Mouse (Mus musculus): ENCODE measurements around the gene Fbxw11. TPM values are rescaled to one million over a fixed set of nuclear protein-coding genes. Genes with fewer than 3 reads are reported as not detected.
A peak's percentile ranks its signal among the peaks of the same experiment; 100 is the strongest.
"Not testable (repeated sequence)": the region's sequence is repeated elsewhere in the genome, so short reads cannot be mapped to it uniquely, and the experiment has no call there.

The Fbxw11 gene
- total RNA-seq, 2 experiments from 2014 or later, result 68.0 to 72.9 TPM

DNA sequence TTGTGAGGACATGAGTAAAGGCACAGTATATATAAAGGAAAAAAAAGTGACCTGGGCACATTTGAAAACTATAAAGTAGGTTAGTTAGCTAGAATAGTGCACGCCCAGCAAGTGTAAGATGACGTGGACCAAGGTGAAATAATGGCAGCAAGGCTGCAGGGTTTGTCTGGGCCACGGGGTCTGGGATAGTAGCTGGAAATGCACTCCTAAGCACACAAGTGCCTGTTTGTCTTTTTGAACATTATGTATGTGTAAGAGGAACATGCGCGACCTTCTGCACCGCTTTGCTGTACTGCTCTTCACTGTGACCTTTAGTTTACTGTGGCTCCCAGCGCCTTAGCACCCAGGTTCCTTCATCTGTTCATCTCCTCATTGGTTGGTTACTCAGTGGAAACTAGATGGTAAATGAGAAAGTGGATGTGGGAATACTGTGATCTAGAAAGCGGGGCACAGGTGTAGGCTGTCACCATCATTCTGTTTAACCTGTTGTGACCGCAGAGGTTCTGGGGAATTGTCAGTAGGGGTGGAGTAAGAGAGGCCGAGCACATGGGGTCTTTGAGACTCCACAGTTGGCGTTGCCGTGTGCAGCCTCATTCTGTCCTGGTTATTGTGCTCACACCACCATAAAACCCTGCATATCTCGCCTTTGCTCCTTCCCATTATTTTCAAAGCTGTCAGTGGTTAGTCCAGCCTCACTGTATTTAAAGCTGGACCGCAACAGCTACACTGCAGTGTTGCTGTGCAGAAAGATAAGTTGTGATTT is 66.4 kb downstream of the Fbxw11 start:
- no peak for DNase-seq

DNA sequence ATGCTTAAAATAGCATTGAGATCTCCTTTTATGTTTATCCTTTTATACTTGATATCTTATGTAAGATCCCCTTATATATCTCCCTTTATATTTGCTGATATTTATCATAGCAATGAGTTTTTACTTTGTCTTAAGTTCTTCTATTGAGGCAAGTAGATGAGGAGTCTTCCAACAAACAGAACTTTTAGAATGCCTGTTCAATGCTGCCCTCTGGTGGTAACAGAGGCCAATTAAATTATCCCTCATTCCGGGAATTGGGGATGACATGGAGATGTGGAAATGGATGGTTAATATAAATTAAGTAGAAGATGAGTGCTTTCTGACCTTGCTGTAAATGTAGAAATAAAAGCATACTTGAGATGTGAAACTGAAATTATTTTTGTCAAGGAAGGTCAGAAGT is 67.0 kb downstream of the Fbxw11 start:
- peak; percentile 68 for DNase-seq

DNA sequence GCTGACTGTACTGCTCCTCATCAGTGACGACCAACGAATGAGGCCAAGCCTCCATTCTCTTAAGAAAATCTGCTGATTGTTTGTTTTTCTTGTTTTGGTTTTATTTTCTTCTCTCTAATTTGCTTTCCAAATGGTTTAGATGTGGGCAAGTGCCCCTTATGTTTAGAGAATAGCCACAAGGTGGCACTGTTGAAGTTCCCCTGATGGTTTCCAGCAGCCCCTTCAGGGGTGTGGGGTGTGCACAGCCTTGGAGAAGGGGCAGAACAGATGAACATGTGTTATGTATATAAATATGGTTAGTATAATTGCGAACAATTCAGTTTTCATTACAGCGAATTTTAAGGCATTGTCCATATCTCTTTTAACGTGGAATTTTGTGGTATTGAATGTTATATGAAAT is 71.7 kb downstream of the Fbxw11 start:
- peak; percentile 33 for DNase-seq

DNA sequence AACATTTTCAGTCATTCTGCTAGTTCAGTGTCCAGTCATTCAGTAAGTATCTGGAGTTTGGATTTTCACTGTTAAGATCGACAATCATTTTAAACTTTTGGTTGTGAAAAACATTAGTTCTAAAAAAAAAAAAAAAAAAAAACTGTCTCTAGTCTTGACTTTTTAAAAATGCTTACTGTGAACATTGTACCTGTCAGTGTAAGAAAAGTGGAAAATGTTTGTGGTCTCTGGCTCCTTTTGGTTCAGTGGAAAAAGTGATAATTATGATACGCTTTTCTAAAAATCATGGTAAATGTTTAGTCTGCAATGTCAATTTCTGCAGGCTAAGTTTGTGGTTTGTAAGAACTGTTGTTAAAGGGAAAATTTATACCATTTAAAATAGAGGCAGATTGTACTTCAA is 72.4 kb downstream of the Fbxw11 start:
- no peak for DNase-seq

DNA sequence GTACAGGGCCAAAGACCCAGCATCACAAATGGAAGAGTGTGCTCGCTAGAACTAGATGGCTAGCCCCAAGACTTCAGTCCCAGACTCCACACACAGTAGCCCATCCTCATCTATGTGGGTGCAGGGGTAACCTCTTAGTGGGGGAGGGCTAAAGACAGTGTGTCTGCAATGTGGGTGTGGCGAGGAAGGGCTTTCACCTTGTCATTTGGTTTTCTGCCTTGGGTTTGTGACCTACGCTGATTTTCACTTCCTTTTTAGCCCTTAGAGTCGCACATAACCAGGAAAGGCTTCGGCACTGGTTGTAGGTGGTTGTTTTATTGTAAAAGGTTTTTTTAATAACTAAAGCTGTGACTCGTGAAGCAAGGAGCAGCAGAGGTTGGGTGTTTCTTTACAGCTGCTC is 73.0 kb downstream of the Fbxw11 start:
- no peak for DNase-seq

DNA sequence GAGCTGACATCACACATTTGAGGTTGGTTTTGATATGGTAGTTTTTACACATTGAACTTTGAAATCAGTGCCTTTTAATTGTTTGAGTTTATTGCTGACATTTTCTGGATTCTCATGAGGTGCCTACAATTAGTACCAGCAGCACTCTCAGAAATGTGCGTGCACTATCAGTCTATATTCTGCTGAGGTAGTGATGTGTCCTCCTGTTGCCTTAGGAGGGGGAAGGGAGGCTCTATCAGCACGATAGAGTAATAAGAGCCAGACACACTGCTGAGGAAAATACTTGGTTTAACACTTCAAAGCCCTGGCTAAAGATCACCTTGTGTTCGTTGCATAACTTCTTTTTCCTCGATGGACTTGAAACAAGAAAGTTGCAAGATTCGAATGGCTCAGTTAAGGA is 73.4 kb downstream of the Fbxw11 start:
- DNase-seq, result no peak

DNA sequence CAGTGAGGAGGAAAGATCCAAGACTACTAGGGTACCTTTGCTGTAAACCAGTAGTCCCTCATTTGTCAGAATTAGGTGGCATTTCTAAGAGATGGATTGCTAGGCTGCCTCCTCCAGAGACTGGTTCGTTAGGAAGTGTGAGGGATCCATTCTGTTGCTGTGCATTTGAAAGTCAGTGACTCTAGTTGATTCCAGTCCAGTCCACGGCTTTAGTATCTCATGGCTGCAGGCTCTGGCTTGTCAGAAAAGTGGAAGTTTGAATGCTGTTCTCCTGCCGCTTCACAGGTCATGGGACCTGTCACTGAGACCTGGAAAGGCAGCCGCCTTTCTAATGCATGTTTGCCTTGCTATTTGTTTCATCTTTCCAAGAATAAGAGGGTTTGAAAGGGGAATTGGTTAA is 74.4 kb downstream of the Fbxw11 start:
- DNase-seq, result no peak

DNA sequence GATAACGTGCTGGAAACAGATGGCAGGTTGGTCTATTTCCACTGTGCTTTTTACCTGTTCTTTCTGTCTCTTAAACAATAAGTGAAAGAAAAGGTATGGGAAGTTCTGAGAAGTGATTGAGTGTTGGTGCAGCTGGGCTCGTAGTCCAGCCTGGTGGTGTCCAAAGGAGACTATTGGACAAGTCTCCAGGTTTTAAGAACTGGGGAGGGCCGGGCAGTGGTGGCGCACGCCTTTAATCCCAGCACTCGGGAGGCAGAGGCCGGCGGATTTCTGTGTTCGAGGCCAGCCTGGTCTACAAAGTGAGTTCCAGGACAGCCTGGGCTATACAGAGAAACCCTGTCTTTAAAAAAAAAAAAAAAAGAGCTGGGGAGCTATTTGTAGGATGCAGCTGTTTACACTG is 75.2 kb downstream of the Fbxw11 start:
- not testable (repeated sequence) for DNase-seq

DNA sequence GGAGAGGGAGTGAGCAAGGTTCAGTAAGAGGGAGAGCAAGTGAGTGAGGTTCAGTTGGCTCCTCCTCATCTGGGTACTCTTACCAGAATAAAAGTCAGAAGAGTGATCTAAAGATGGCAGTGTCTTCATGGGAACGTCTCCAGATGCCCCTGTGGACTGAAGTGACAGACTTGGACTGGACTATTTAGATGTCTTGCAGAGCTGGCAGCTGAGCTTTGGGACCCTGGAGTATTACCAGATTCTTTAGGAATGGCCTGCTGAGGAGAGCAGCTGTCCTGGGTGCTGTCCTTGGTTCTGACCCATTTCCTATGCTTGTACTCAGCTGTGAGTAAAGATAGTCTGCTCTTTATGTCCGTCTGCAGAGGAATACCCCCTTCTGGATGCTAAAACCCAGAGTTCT is 75.8 kb downstream of the Fbxw11 start:
- DNase-seq, result peak; percentile 53

DNA sequence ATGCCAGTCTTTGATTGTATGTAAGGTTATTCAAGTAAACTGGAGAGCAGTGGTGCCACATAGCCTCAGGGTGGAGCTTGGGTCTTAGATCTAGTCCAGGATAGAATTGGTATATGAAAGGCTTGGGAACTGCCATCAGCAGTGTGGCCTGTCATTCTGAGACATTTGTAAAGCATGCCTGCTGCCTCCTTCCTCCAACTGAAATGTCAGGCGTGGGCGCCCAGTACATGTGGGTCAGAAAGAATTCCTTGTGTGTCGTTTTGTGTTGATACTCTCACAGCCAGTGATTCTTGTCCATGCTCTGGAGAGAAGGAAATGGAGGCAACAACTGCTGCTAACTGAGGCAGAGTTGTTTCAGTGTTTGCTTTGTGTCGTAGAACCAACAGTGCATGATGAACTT is 76.5 kb downstream of the Fbxw11 start:
- no peak for DNase-seq

DNA sequence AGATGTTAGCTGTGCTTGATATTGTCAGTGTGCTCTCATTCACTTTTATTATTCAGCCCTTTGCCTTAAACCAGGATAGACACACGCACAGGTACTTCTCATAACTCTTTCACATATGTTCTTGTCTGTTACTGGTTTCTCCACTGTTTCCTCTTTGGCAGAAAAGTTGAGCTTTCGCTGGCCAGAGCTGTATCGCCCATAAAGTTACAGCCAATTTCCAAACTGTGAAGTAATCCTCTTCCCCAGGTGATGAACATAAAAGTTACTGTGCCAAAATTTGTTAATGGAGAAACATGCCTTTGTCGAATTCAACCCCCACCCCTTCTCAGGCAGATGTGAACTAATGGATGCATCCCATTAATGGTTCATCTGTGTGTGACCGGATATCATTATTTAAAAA is 80.1 kb downstream of the Fbxw11 start:
- DNase-seq, result no peak

DNA sequence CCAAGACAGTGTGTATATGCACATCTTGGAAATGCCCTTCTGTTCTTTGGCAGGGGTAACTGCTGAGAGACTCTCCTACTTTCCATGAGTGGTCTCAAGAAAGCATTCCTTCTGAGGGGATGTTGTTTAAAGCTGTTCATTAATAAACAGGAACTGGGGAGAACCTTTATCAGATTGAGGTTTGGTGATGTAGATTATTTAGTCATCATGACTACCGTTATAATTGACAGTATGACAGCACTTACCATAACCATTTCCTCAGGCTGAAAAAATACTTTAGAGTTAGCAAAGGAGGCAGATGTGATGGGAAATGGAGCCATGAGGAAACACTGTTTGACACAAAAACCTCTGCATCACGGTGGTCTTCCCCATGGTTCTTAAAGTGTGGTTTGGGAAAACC is 80.8 kb downstream of the Fbxw11 start:
- DNase-seq, result no peak

DNA sequence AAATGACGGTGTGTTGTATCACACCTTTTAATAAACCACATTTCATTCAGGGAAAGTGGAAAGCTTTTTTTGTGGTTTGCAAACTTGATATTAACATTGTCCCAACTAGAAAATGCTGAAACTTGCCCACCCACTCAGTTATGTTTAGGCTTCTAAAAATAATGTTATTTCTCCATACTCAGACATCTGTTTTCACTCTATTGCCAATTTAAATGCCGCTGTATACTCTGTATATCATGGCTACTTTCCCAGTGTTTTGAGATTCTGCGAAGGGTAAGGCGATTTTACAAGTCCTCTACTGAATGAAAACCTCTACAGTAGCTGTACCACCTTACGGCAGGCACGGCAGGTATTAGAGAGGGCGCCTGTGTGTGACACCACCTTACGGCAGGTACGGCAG is 82.6 kb downstream of the Fbxw11 start:
- DNase-seq, result no peak

DNA sequence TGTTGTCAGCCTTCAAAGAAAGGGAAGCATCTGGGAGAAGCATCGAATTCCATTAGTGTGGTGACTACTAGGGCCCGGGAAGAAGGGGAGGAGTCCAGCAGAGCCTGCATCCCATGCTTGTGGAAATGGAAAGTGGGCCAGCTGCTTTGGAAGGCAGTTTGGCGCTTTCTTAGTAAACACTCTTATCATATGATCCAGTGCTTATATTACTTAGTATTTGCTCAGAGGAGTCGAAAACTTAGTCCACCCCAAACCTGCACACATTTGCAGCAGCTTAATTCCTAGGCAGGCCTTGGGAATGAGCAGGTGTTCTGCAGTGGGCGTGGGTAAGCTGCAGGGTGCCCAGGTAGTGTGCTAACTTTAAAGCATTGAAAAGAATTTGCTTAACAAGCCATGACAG is 89.9 kb downstream of the Fbxw11 start:
- DNase-seq, result no peak

DNA sequence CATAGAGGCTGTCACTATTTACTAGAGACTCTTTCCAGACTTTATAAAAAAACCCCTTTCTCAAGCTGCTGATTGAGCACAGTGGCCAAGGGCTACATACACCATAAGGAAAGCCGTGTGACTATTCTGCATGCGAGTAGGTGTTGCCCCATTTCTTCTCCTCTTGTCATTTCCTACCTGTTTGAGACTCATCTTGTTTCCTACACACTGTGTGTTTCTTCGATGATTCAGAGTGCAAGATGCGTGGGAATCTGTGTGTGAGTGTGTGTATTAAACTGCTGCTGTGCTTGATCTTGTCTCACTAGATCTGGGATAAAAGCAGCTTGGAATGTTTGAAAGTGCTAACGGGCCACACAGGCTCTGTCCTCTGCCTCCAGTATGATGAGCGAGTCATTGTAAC is 90.7 kb downstream of the Fbxw11 start:
- DNase-seq, result no peak

DNA sequence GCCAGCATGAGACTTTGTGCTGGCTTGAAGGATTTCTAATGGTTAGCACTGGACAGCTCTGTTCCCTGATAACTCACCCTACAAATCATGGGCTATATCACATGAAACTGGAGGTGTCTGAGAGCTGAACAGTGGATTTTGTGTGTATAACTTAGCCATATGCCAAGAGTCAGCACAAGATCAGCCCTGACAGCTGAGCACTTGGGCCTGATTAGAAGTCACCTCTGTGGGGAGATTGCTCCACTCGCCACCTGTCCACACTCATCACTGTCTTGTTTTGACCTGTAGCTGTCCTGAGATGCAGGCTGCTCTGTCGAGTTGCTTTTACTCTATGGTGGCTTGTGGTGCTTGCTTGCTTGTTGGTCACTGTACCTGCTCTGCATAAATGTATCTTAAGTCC is 93.8 kb downstream of the Fbxw11 start:
- no peak for DNase-seq

DNA sequence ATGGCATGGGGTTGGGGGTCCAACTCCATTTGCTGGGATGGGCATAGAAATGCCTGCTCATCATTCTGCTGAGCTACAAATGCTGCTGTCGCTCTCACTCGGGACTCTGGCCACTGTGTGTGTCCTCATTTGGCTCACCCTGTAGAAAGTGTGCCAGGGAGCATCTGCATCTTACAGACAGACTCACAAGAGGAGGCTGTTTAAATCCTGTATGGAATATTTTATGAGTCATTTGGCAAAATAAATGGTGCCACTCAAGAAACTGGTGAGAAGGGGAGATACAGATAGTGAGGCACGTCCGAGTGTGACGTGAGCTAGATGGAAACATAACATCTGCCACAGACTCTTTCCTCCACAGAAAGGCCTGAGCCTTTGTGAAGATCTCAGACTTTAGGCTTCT is 95.2 kb downstream of the Fbxw11 start:
- no peak for DNase-seq

DNA sequence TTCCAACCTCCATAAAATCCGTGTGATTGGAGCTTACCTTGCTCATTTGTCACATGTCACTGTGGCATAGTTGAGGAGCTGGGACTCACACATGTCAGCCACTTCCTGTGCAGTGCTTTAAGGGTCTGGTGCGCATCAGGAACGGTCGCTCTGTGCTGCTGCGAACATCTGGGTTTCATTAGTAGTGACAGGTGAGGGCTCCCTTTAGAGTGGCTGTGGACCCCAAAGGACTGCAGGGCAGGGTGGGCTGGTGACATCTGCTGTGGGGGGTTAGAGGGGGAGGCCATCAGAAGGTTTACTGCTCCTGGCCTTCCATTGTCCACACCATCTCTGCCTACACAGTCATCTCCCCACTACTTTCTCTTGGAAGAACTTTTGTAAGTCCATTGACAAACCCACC is 101.4 kb downstream of the Fbxw11 start:
- no peak for DNase-seq

DNA sequence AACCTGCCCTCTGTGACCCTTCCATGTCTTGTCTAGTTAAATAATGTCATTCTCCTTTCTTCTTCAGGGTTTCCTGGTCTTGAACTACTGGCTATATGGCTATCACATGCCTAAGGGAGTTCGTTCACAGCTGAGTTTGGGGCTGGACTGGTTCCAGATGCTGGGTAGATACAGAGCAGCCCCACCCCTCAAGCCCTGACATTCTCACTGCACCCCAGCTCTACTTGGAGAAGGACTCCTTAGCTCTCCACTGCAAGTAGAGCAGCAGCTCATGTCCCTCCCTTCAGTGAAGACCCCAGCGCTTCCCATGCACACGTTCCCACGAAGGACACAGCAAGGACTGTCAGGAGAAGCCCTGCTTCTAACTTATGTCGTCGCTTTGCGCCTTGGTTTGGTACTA is 101.9 kb downstream of the Fbxw11 start:
- no peak for DNase-seq

DNA sequence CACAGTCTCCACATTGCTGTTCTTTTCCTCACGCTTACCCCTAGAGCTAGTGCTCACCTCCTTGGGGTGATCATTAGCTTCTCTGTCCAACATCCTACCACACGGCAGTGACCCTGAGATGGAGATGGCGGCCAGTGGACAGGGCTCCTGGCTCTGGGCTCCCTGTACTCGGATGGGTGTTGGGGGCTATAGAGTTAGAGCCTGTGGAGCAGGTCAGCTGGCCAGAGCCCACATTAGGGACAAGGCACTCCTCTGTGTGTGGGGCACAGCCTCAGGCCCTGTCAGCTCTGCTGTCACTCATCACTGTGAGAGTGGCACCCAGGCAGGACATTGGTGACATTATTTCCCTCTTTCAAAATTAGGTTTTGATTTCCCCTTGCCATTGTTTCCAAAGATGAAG is 102.9 kb downstream of the Fbxw11 start:
- no peak for DNase-seq

DNA sequence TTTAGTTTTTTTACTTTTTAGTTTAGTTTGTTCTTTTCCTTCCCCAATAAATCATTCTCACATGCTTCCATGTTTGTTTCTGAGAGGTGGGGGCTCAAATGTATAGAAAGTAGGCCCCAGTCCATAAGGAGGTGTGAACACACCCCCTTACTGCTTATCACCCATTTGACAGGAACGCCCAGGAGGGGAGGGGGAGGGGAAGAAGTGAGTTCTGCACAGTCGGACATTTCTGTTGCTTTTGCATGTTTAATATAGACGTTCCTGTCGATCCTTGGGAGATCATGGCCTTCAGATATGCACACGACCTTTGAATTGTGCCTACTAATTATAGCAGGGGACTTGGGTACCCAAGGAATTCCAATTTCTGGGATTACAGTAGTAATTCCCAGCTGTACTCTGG is 103.5 kb downstream of the Fbxw11 start:
- DNase-seq, result no peak

DNA sequence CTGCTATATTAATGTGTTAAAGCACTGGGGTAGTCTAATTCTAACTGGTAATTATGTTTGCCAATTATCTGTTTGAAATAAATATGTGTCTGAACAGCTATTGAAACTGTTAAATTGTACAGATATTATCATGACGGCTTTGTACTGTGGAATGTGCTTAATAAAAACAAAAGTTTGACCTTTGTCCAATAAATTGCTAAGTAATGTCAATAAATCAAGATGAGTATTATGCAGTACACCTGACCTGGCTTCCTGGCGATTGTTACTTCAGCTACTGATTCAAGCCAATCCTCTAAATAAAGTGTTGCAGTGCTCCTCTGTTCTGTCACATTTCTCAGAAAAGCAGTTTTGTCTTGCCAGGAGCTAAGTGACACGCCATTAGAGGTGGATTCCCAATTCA is 104.0 kb downstream of the Fbxw11 start:
- DNase-seq, result no peak

DNA sequence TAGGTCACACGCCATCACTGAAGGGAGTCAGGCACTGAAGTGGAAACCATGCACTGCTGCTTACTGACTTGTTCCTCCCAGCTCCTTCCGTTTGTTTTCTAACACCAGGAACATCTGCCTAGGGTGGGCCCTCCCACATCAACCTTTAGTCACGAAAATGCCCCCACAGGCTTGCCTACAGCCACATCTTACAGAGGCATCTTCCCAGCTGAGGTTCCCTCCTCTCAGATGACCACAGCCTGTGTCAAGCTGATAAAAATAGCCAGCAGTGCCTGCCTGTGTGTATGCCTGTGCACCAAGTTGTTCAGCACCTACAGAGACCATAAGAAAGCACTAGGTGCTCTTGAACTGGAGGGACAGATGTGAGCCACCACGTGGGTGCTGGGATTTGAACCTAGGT is 106.3 kb downstream of the Fbxw11 start:
- DNase-seq, result no peak

DNA sequence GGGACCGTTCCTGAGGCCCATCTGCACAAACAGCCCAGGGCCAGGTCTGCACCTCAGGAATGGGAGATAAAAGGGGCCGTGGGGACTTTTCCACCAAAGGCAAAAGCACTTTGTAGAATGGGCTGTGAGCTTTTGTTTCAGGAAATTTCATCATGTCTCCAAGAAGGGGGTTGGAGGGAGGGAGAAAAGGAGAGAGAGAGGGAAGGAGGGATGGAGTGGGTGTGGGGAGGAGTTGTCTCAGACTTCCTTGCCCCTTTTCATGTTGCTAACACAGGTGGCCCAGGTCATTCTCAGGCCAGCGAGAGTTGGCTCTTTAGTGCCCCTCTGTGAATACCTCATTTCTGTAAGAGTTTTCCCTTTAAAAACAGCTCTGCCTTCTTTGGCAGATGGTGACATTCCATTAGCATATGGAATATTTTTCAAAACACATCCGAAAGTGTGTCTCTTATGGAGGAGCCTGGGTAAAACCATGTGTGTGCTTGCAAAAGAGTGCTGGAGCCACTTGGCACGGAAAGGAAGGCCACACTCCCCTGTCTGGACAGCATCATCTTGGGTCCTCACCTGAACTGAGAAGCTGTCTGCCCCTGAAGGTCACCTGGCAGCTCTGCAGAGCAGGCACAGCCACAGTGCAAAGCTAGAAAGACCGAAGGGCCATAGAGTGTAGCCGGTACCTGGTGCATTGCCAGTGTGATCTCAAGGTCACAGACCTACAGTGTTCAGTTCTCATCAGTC is 109.5 kb downstream of the Fbxw11 start:
- no peak for DNase-seq

DNA sequence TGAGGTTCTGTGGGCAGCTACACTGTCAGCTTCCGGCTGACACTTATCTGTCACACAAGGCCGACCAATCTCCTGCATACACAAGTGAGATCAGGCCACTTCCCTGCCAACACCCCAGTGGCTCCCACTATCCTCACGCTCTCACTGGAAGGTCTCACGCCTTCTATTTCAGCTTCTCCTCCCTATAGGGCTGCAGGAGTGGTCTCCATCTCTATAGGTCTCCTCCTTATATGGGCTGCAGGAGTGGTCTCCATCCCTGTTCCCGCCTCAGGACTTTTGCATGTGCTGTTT is 110.0 kb downstream of the Fbxw11 start:
- no peak for DNase-seq

All from adrenal gland, postnatal 10 days (tissue).